Comparison of ENCODE assay signal across 20 mouse cellular contexts in the genomic region with DNA sequence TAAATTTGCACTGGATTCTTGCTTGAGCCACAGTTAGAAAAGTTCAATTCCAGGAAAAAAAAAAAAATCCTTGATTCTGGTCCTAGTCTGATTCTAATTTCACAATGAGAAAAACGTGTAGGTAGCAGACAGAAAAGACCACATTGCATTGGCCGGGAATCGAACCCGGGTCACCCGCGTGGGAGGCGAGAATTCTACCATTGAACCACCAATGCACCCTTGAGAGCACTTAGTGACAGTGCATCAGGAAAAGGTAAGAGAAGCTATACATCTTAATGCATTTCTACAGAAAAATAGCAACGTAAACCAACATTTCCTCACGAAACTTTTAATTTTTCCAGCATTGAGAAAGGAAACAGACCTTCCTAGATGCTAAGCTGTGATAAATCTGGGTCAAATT. TPM values are rescaled to one million over a fixed set of nuclear protein-coding genes. Genes with fewer than 3 reads are reported as not detected.
DNase-seq lines count a peak whose midpoint lies in the region; ATAC-seq and TF ChIP-seq lines count a peak whose summit lies in the region.
"Had no signal": no experiment of that assay in that cellular context is flagged by ENCODE, and none has a peak within 500 bp of the region (broad histone marks: within the 10 kb centered on the region; RNA-seq: fewer than 3 reads in every experiment).

No protein-coding gene starts in this region.

- H3K36me3 ChIP-seq in liver, postnatal 0 days (replicated peaks; ENCODE audit: insufficient read depth, low read length): no peaks in the 10 kb centered on the region
- H3K36me3 ChIP-seq: embryonic facial prominence, embryonic 15.5 days; G1E; limb, embryonic 15.5 days; neural tube, embryonic 13.5 days had no signal

- no peak for TF ChIP-seq EP300 in liver, postnatal 0 days (IDR thresholded peaks at IDR 0.05; ENCODE audit: low read depth)

- no peak overlapping the region for H3K9ac ChIP-seq in liver, postnatal 0 days (replicated peaks)
- H3K9ac ChIP-seq: embryonic facial prominence, embryonic 15.5 days; limb, embryonic 15.5 days; neural tube, embryonic 13.5 days had no signal

- H3K4me2 ChIP-seq in liver, postnatal 0 days (ENCODE audit: low read depth, low read length): no peak overlapping the region
- H3K4me2 ChIP-seq: embryonic facial prominence, embryonic 15.5 days; limb, embryonic 15.5 days; neural tube, embryonic 13.5 days had no signal

- no peak for TF ChIP-seq CTCF in liver, postnatal 0 days (IDR thresholded peaks at IDR 0.05; ENCODE audit: low read depth)

- H3K4me1 ChIP-seq in liver, postnatal 0 days (ENCODE audit: insufficient read depth): peaks cover 4% of the 10 kb centered on the region; the same call in 1 of the 2 replicates
- H3K4me1 ChIP-seq: embryonic facial prominence, embryonic 15.5 days; limb, embryonic 15.5 days; neural tube, embryonic 13.5 days had no signal

- ATAC-seq in liver, postnatal 0 days: no peak

- H3K4me3 ChIP-seq in liver, postnatal 0 days (ENCODE audit: low read depth, low read length): no peak overlapping the region
- H3K4me3 ChIP-seq: embryonic facial prominence, embryonic 15.5 days; limb, embryonic 15.5 days; neural tube, embryonic 13.5 days had no signal

- H3K27me3 ChIP-seq in liver, postnatal 0 days (ENCODE audit: insufficient read depth, low read length): 0 out of 2 replicates have a peak, but pooled peaks cover 10% of the 10 kb centered on the region
- H3K27me3 ChIP-seq: embryonic facial prominence, embryonic 15.5 days had no signal

- H3K9me3 ChIP-seq in liver, postnatal 0 days (ENCODE audit: low read length): no peaks in the 10 kb centered on the region
- H3K9me3 ChIP-seq: embryonic facial prominence, embryonic 15.5 days; G1E; limb, embryonic 15.5 days; neural tube, embryonic 13.5 days had no signal

- 14% methylated on average over 9 of the region's 9 CpGs for WGBS in liver, postnatal 0 days (ENCODE audit: insufficient replicate concordance)

- DNase-seq in right cerebral cortex, adult 2 months (ENCODE audit: low spot score in 2 of 2): peak; percentile 21 to 26
- no peak for DNase-seq in right cerebral cortex, postnatal 4 days
- peak; percentile 72 for DNase-seq in MEL-GATA-1-ER (ENCODE audit: extremely low read depth, low read depth)
- peak; percentile 58 for DNase-seq in embryo, embryonic 11 days
- peak; percentile 37 for DNase-seq in liver, postnatal 0 days
- no peak for DNase-seq in urinary bladder, adult 18-20 months (ENCODE audit: low spot score in 2 of 2)
- no peak for DNase-seq in urinary bladder, postnatal 25 days (ENCODE audit: low spot score)
- no peak for DNase-seq in heart, adult 9 months (ENCODE audit: low spot score in 2 of 2)
- DNase-seq: cerebellum, adult 9-10 months; gastrocnemius, postnatal 36 days; heart, postnatal 14 days; kidney, postnatal 14 days; lung, postnatal 14 days; midbrain, embryonic 14.5 days had no signal

- no peak overlapping the region for H3K27ac ChIP-seq in liver, postnatal 0 days (ENCODE audit: low read depth)
- H3K27ac ChIP-seq: embryonic facial prominence, embryonic 15.5 days; limb, embryonic 15.5 days; neural tube, embryonic 13.5 days had no signal

RNA-seq across cellular contexts. Expression of gene BC107364, which starts 28.2 kb away (rescaled TPM):
- not detected in 2 replicates for polyA plus RNA-seq in liver, postnatal 0 days (2015; fragmentation: Nextera tagmentation; extraction: Ambion mirVana)
- polyA plus RNA-seq: G1E; intestine, embryonic 14.5 days; midbrain, embryonic 14.5 days; neural tube, embryonic 13.5 days; stomach, embryonic 14.5 days had no signal

Comparison
In these comparisons a context has a peak if more than half of its experiments do, and no peak if none do; other contexts are left out.
1. DNase-seq: peak in right cerebral cortex, adult 2 months (2 of 2), MEL-GATA-1-ER (single experiment), embryo, embryonic 11 days (single experiment) and liver, postnatal 0 days (single experiment); none in right cerebral cortex, postnatal 4 days (single experiment), urinary bladder, adult 18-20 months (0 of 2), urinary bladder, postnatal 25 days (single experiment) and heart, adult 9 months (0 of 2).